Mouse (Mus musculus) stomach, postnatal 0 days (tissue): Measurements from ENCODE around the gene Lin37. TPM values are rescaled to one million over a fixed set of nuclear protein-coding genes. Genes with fewer than 3 reads are reported as not detected.

ENCODE experiments used
- ATAC-seq: fragments of 200-750 bp; cut with Nextera tagmentation; 2 replicates; pipeline ENCODE4 v1.8.0; 2017; ENCODE audit not compliant: low FRiP score, low TSS enrichment
- DNase-seq: peaks from one replicate; pipeline ENCODE4 v3.0.0-alpha.2; 2016; ENCODE audit warnings: low spot score
- H3K27ac ChIP-seq: fragments of 300-500 bp; sonication (generic); replicated peaks from 2 replicates; pipeline ENCODE4 v1.5.1; 2014; ENCODE audit warnings: mild to moderate bottlenecking, control low read depth
- H3K27me3 ChIP-seq: fragments of 300-500 bp; sonication (generic); 2 replicates; pipeline ENCODE4 v1.6.1; 2014; ENCODE audit warnings: low read length; ENCODE audit not compliant: control insufficient read depth, insufficient read depth
- H3K36me3 ChIP-seq: fragments of 300-500 bp; sonication (generic); 2 replicates; pipeline ENCODE4 v1.6.1; 2014; ENCODE audit warnings: low read length, mixed read lengths; ENCODE audit not compliant: control insufficient read depth, insufficient read depth
- H3K4me1 ChIP-seq: fragments of 300-500 bp; sonication (generic); replicated peaks from 2 replicates; pipeline ENCODE4 v1.6.1; 2014; ENCODE audit warnings: antibody characterized with exemption; ENCODE audit not compliant: control insufficient read depth, insufficient read depth
- H3K4me2 ChIP-seq: fragments of 300-500 bp; sonication (generic); replicated peaks from 2 replicates; pipeline ENCODE4 v1.6.1; 2014; ENCODE audit warnings: low read depth, mild to moderate bottlenecking, control low read depth, moderate library complexity
- H3K4me3 ChIP-seq: fragments of 300-500 bp; sonication (generic); 2 replicates; pipeline ENCODE4 v1.5.1; 2014; ENCODE audit warnings: low read depth, low read length, control low read depth
- H3K9ac ChIP-seq: fragments of 300-500 bp; sonication (generic); 2 replicates; pipeline ENCODE4 v1.6.1; 2014; ENCODE audit warnings: mild to moderate bottlenecking, low read length, control low read depth, mixed read lengths
- H3K9me3 ChIP-seq: fragments of 300-500 bp; sonication (generic); 2 replicates; pipeline ENCODE4 v1.6.1; 2016; ENCODE audit warnings: low read length; ENCODE audit not compliant: control insufficient read depth
- CTCF ChIP-seq: IDR thresholded peaks from 2 replicates; pipeline ENCODE4 v1.5.1; 2016; ENCODE audit warnings: antibody characterized with exemption, low read depth, mild to moderate bottlenecking, moderate library complexity
- EP300 ChIP-seq: optimal IDR thresholded peaks from 2 replicates; pipeline ENCODE3; 2016; ENCODE audit warnings: antibody characterized with exemption
- WGBS: fragments of 180-500 bp; shearing (Covaris S2); extraction: QIAGEN DNeasy Blood & Tissue Kit; methylation state at CpG from one replicate; pipeline ENCODE4 v1.1.7; 2014; 5-methylcytosine and 5-hydroxymethylcytosine counted together
- polyA plus RNA-seq: library from polyadenylated mRNA; unstranded; fragments of >200 nt; fragmentation: Nextera tagmentation; extraction: Ambion mirVana; gene quantifications from 2 replicates; pipeline ENCODE4 v1.2.1, GENCODE M21; 2015

The Lin37 gene
- polyA plus RNA-seq, 1 experiment from 2014 or later, result 30.2 TPM

GRCm38 (mm10) chr7:30526981-30527380, 32.7 kb downstream of the Lin37 start:
- no peak overlapping the region for H3K4me3 ChIP-seq
- ATAC-seq (no peak), DNase-seq (no peak)
- peaks cover 23% of the 10 kb centered on the region; the same call in 1 of the 2 replicates for H3K36me3 ChIP-seq
- no peaks in the 10 kb centered on the region for H3K27me3 ChIP-seq
- TF ChIP-seq CTCF, result no peak
- H3K9me3 ChIP-seq, result no peaks in the 10 kb centered on the region
- 78% methylated on average over 14 of the region's 14 CpGs for WGBS
- no peak overlapping the region for H3K4me2 ChIP-seq
- no peak overlapping the region for H3K27ac ChIP-seq
- H3K4me1 ChIP-seq, result no peaks in the 10 kb centered on the region
- H3K9ac ChIP-seq, result no peak overlapping the region

- peak overlapping the region; percentile 31; the same call in 1 of the 2 replicates for H3K9ac ChIP-seq
- H3K36me3 ChIP-seq, result peaks cover 19% of the 10 kb centered on the region; the same call in 1 of the 2 replicates
Measured at GRCm38 (mm10) chr7:30526399-30526798, 33.2 kb downstream of the Lin37 start.

GRCm38 (mm10) chr7:30525954-30526353, 33.7 kb downstream of the Lin37 start:
- Histone ChIP-seq H3K27ac (0 out of 2 replicates have a peak overlapping the region, but pooled peaks have one; percentile 8), H3K4me1 (no peaks in the 10 kb centered on the region), H3K27me3 (no peaks in the 10 kb centered on the region), H3K4me3 (no peak overlapping the region), H3K36me3 (peaks cover 19% of the 10 kb centered on the region; the same call in 1 of the 2 replicates), H3K9me3 (no peaks in the 10 kb centered on the region), H3K9ac (peak overlapping the region; percentile 31; the same call in 1 of the 2 replicates), H3K4me2 (peak overlapping the region; percentile 33)
- ATAC-seq, result no peak
- TF ChIP-seq CTCF, result no peak
- TF ChIP-seq EP300, result no peak
- 29% methylated on average over 10 of the region's 10 CpGs for WGBS
- DNase-seq, result no peak

More at GRCm38 (mm10) chr7:30526399-30526798, 33.2 kb downstream of the Lin37 start:
- DNase-seq, result no peak
- no peaks in the 10 kb centered on the region for H3K27me3 ChIP-seq
- TF ChIP-seq CTCF (no peak), EP300 (no peak)
- no peak for ATAC-seq
- H3K4me1 ChIP-seq, result no peaks in the 10 kb centered on the region
- H3K4me2 ChIP-seq, result peak overlapping the region; percentile 33
- no peak overlapping the region for H3K4me3 ChIP-seq
- no peaks in the 10 kb centered on the region for H3K9me3 ChIP-seq
- WGBS, result 30% methylated on average over 17 of the region's 17 CpGs
- H3K27ac ChIP-seq, result no peak overlapping the region

GRCm38 (mm10) chr7:30524487-30524886, 35.2 kb downstream of the Lin37 start:
- no peak for ATAC-seq
- Histone ChIP-seq H3K9ac (no peak overlapping the region), H3K27ac (no peak overlapping the region), H3K27me3 (no peaks in the 10 kb centered on the region), H3K9me3 (no peaks in the 10 kb centered on the region), H3K36me3 (peaks cover 12% of the 10 kb centered on the region; the same call in 1 of the 2 replicates), H3K4me3 (no peak overlapping the region), H3K4me1 (no peaks in the 10 kb centered on the region), H3K4me2 (no peak overlapping the region)
- 74% methylated on average over 6 of the region's 6 CpGs for WGBS
- no peak for DNase-seq
- TF ChIP-seq EP300, result no peak
- TF ChIP-seq CTCF, result no peak

- ATAC-seq (no peak), DNase-seq (no peak)
- no peaks in the 10 kb centered on the region for H3K27me3 ChIP-seq
- 95% methylated on average over 10 of the region's 10 CpGs for whole genome bisulfite sequencing
- no peaks in the 10 kb centered on the region for H3K4me1 ChIP-seq
- H3K4me2 ChIP-seq, result no peak overlapping the region
- no peak overlapping the region for H3K4me3 ChIP-seq
- H3K9me3 ChIP-seq, result no peaks in the 10 kb centered on the region
- H3K27ac ChIP-seq, result no peak overlapping the region
- H3K36me3 ChIP-seq, result peaks cover 12% of the 10 kb centered on the region; the same call in 1 of the 2 replicates
- TF ChIP-seq CTCF, result no peak
- H3K9ac ChIP-seq, result no peak overlapping the region
Measured at GRCm38 (mm10) chr7:30522871-30523270, 36.8 kb downstream of the Lin37 start.

- DNase-seq (no peak), ATAC-seq (no peak)
- Histone ChIP-seq H3K4me1 (no peaks in the 10 kb centered on the region), H3K27me3 (no peaks in the 10 kb centered on the region), H3K27ac (no peak overlapping the region), H3K4me2 (no peak overlapping the region), H3K9ac (no peak overlapping the region), H3K36me3 (0 out of 2 replicates have a peak, but pooled peaks cover 9% of the 10 kb centered on the region), H3K9me3 (no peaks in the 10 kb centered on the region), H3K4me3 (no peak overlapping the region)
- TF ChIP-seq EP300, result no peak
- no peak for TF ChIP-seq CTCF
- WGBS, result 71% methylated on average over 5 of the region's 5 CpGs
Measured at GRCm38 (mm10) chr7:30520856-30521255, 38.8 kb downstream of the Lin37 start.
